Mouse (Mus musculus): ENCODE measurements around the gene Gm13769. TPM values are rescaled to one million over a fixed set of nuclear protein-coding genes. Genes with fewer than 3 reads are reported as not detected.
"Not testable (repeated sequence)": the region's sequence is repeated elsewhere in the genome, so short reads cannot be mapped to it uniquely, and the experiment has no call there.

The Gm13769 gene
- total RNA-seq (2014; rRNA removed; ENCODE audit: low replicate concordance): not detected in 2 replicates
- not detected in 2 replicates for polyA plus RNA-seq (2015; fragmentation: Nextera tagmentation; extraction: Ambion mirVana)

DNA sequence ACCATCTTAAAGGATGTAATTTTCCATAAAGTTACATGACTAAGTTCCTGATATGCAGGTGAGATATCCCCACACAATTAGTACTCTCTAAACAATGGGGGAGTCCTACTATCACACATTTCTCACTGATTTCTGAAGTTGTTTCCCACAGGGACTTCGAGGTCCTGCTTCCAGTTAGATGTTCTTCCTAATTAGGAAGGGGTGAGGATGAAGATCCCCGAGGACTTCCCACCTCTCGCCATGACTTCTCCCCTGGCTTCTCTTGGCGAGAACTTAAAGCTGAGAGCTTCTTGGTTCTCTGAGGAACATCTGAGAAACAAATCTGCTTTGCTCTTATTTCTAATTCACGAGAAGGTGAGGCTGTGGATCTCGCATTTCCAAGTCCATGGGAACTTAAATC is at the start of gene Gm13769:
Gene Gm13769 (plus strand): TSS at position 301 of the 400 bp plus-strand sequence.
- not testable (repeated sequence) for H3K4me1 ChIP-seq (ENCODE audit: control insufficient read depth, insufficient read depth); H3K4me3 ChIP-seq (ENCODE audit: low read depth, low read length); DNase-seq (ENCODE audit: low spot score); H3K9ac ChIP-seq (replicated peaks; ENCODE audit: low read depth, low read length); H3K9me3 ChIP-seq (replicated peaks; ENCODE audit: control insufficient read depth, low read length); H3K27ac ChIP-seq (ENCODE audit: low read depth); ATAC-seq (ENCODE audit: insufficient read depth, low read depth); H3K4me2 ChIP-seq (ENCODE audit: low read depth, low read length); H3K36me3 ChIP-seq (replicated peaks; ENCODE audit: control insufficient read depth, insufficient read depth, low read length); H3K27me3 ChIP-seq (ENCODE audit: control insufficient read depth, insufficient read depth, low read length)
- no CpG with 5 or more reads among the region's 6 CpGs for WGBS

DNA sequence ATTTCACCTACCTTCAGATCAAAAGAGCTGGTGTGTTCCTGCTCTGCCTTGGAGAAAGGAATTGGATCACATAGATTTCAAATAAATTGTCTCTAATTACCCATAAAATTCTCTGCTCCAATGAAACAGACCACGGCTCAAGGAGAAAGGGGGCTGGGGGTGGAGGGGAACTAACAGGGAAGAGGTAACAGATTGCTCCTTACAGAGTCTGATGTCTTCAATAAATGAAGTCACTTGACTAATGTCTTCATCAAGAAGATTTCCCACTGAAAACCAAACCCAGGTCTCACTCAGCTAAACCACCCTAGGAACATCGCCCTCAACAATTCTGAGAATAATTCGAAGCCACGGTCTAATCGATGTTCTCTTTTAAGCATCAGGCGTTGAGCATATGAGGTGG is 29.3 kb upstream of the Gm13769 start, which contains the start of gene Olfr1272:
Gene Olfr1272 (minus strand): TSS at position 101 of the 400 bp plus-strand sequence.
- Histone ChIP-seq H3K36me3 (replicated peaks; ENCODE audit: control insufficient read depth, insufficient read depth, low read length) (no peaks in the 10 kb centered on the region), H3K4me2 (ENCODE audit: low read depth, low read length) (no peak within 1 kb of the TSS), H3K27ac (ENCODE audit: low read depth) (no peak within 1 kb of the TSS), H3K27me3 (ENCODE audit: control insufficient read depth, insufficient read depth, low read length) (no peaks in the 10 kb centered on the region), H3K4me1 (ENCODE audit: control insufficient read depth, insufficient read depth) (no peaks in the 10 kb centered on the region), H3K9me3 (replicated peaks; ENCODE audit: control insufficient read depth, low read length) (no peaks in the 10 kb centered on the region), H3K9ac (replicated peaks; ENCODE audit: low read depth, low read length) (no peak within 1 kb of the TSS), H3K4me3 (ENCODE audit: low read depth, low read length) (no peak within 1 kb of the TSS)
- no peak for TF ChIP-seq EP300 (IDR thresholded peaks at IDR 0.05; ENCODE audit: low read depth)
- TF ChIP-seq CTCF (IDR thresholded peaks at IDR 0.05; ENCODE audit: low read depth): no peak
- ATAC-seq (ENCODE audit: insufficient read depth, low read depth): no peak
- 89% methylated on average over 6 of the region's 6 CpGs for WGBS
- DNase-seq (ENCODE audit: low spot score): no peak

DNA sequence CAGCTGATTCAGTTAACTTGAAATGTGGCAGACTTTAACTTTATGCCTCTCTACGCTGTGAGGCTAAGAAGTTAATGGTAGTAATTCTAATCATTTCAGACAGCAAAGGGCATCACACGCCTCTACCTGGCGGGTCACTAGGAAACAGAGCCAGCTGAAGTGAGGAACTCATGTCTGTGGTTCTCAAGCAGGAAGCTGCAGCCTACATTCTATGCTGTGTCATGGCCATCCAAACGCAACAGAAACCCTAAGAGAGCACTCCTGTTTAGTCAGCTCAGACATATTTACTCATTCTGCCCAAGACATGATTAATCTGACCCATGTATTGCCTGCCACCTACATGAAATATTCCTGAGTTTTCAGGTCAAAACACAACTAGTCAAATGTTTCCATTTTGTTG is 24.7 kb downstream of the Gm13769 start:
- H3K4me2 ChIP-seq (ENCODE audit: low read depth, low read length); H3K9ac ChIP-seq (replicated peaks; ENCODE audit: low read depth, low read length); ATAC-seq (ENCODE audit: insufficient read depth, low read depth); H3K4me1 ChIP-seq (ENCODE audit: control insufficient read depth, insufficient read depth); H3K27ac ChIP-seq (ENCODE audit: low read depth); DNase-seq (ENCODE audit: low spot score); H3K36me3 ChIP-seq (replicated peaks; ENCODE audit: control insufficient read depth, insufficient read depth, low read length); H3K27me3 ChIP-seq (ENCODE audit: control insufficient read depth, insufficient read depth, low read length); H3K9me3 ChIP-seq (replicated peaks; ENCODE audit: control insufficient read depth, low read length); H3K4me3 ChIP-seq (ENCODE audit: low read depth, low read length): not testable (repeated sequence)
- no CpG with 5 or more reads among the region's 4 CpGs for WGBS

DNA sequence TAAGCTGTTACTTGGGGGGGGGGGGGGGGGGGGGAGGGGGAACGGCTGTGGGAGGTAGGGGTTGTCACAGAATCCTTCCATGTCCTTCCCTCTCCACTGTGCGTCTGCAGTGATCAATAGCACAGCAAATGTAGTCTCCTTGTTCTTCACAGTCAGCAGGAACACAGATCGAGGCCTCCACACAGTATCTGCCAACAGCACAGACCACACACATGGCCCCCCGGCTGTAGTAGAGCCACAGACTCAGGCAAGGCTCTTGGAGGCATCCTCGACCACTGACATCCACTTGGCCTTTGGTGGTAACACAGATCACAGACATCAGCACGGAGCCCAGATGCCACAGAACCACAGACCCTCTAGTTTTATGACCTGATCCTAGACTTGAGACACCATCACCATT is 29.0 kb downstream of the Gm13769 start:
- H3K9ac ChIP-seq (replicated peaks; ENCODE audit: low read depth, low read length); H3K9me3 ChIP-seq (replicated peaks; ENCODE audit: control insufficient read depth, low read length); ATAC-seq (ENCODE audit: insufficient read depth, low read depth); H3K4me2 ChIP-seq (ENCODE audit: low read depth, low read length); H3K4me1 ChIP-seq (ENCODE audit: control insufficient read depth, insufficient read depth); DNase-seq (ENCODE audit: low spot score); H3K27ac ChIP-seq (ENCODE audit: low read depth); H3K4me3 ChIP-seq (ENCODE audit: low read depth, low read length); H3K36me3 ChIP-seq (replicated peaks; ENCODE audit: control insufficient read depth, insufficient read depth, low read length); H3K27me3 ChIP-seq (ENCODE audit: control insufficient read depth, insufficient read depth, low read length): not testable (repeated sequence)
- WGBS: no CpG with 5 or more reads among the region's 6 CpGs

- WGBS: no CpG with 5 or more reads among the region's 3 CpGs
- not testable (repeated sequence) for H3K4me1 ChIP-seq (ENCODE audit: control insufficient read depth, insufficient read depth); H3K9ac ChIP-seq (replicated peaks; ENCODE audit: low read depth, low read length); H3K27me3 ChIP-seq (ENCODE audit: control insufficient read depth, insufficient read depth, low read length); H3K4me2 ChIP-seq (ENCODE audit: low read depth, low read length); H3K9me3 ChIP-seq (replicated peaks; ENCODE audit: control insufficient read depth, low read length); H3K4me3 ChIP-seq (ENCODE audit: low read depth, low read length); H3K36me3 ChIP-seq (replicated peaks; ENCODE audit: control insufficient read depth, insufficient read depth, low read length); ATAC-seq (ENCODE audit: insufficient read depth, low read depth); DNase-seq (ENCODE audit: low spot score); H3K27ac ChIP-seq (ENCODE audit: low read depth)
Observed at GRCm38 (mm10) chr2:90351540-90351939, 29.5 kb downstream of the Gm13769 start.

GRCm38 (mm10) chr2:90359229-90359628 is 37.2 kb downstream of the Gm13769 start:
- not testable (repeated sequence) for H3K27ac ChIP-seq (ENCODE audit: low read depth); H3K27me3 ChIP-seq (ENCODE audit: control insufficient read depth, insufficient read depth, low read length); H3K4me3 ChIP-seq (ENCODE audit: low read depth, low read length); H3K9me3 ChIP-seq (replicated peaks; ENCODE audit: control insufficient read depth, low read length); H3K9ac ChIP-seq (replicated peaks; ENCODE audit: low read depth, low read length); ATAC-seq (ENCODE audit: insufficient read depth, low read depth); H3K36me3 ChIP-seq (replicated peaks; ENCODE audit: control insufficient read depth, insufficient read depth, low read length); H3K4me2 ChIP-seq (ENCODE audit: low read depth, low read length); DNase-seq (ENCODE audit: low spot score); H3K4me1 ChIP-seq (ENCODE audit: control insufficient read depth, insufficient read depth)
- no CpG with 5 or more reads among the region's 5 CpGs for WGBS

- not testable (repeated sequence) for DNase-seq (ENCODE audit: low spot score); H3K27ac ChIP-seq (ENCODE audit: low read depth); H3K4me2 ChIP-seq (ENCODE audit: low read depth, low read length); H3K4me3 ChIP-seq (ENCODE audit: low read depth, low read length); ATAC-seq (ENCODE audit: insufficient read depth, low read depth); H3K4me1 ChIP-seq (ENCODE audit: control insufficient read depth, insufficient read depth); H3K9ac ChIP-seq (replicated peaks; ENCODE audit: low read depth, low read length); H3K36me3 ChIP-seq (replicated peaks; ENCODE audit: control insufficient read depth, insufficient read depth, low read length); H3K9me3 ChIP-seq (replicated peaks; ENCODE audit: control insufficient read depth, low read length); H3K27me3 ChIP-seq (ENCODE audit: control insufficient read depth, insufficient read depth, low read length)
- WGBS: no CpG with 5 or more reads among the region's 4 CpGs
Observed at GRCm38 (mm10) chr2:90360199-90360598, 38.2 kb downstream of the Gm13769 start.

Data from heart, postnatal 0 days (tissue).